Mouse (Mus musculus) kidney, embryonic 15.5 days (tissue): ENCODE results near the gene Slc36a2. TPM values are rescaled to one million over a fixed set of nuclear protein-coding genes. Genes with fewer than 3 reads are reported as not detected.

Experiments used
- ATAC-seq: fragments of 200-750 bp; cut with Nextera tagmentation; replicated peaks from 2 replicates; pipeline ENCODE4 v1.8.0; 2017; ENCODE audit warnings: moderate TSS enrichment; ENCODE audit not compliant: low FRiP score
- H3K27ac ChIP-seq: fragments of 300-500 bp; sonication (generic); 2 replicates; pipeline ENCODE4 v1.5.1; 2015; ENCODE audit warnings: mild to moderate bottlenecking, inconsistent platforms
- H3K27me3 ChIP-seq: fragments of 300-500 bp; sonication (generic); 2 replicates; pipeline ENCODE4 v1.6.1; 2015; ENCODE audit warnings: inconsistent platforms
- H3K36me3 ChIP-seq: fragments of 300-500 bp; sonication (generic); 2 replicates; pipeline ENCODE4 v1.6.1; 2015; ENCODE audit warnings: inconsistent platforms
- H3K4me1 ChIP-seq: fragments of 300-500 bp; sonication (generic); 2 replicates; pipeline ENCODE4 v1.6.1; 2015; ENCODE audit warnings: inconsistent platforms
- H3K4me2 ChIP-seq: fragments of 300-500 bp; sonication (generic); 2 replicates; pipeline ENCODE4 v1.6.1; 2015; ENCODE audit warnings: moderate library complexity, mild to moderate bottlenecking, inconsistent platforms
- H3K4me3 ChIP-seq: fragments of 300-500 bp; sonication (generic); replicated peaks from 2 replicates; pipeline ENCODE4 v1.5.1; 2015; ENCODE audit warnings: mild to moderate bottlenecking, inconsistent platforms
- H3K9ac ChIP-seq: fragments of 300-500 bp; sonication (generic); 2 replicates; pipeline ENCODE4 v1.6.1; 2015; ENCODE audit warnings: mild to moderate bottlenecking, inconsistent platforms
- H3K9me3 ChIP-seq: fragments of 300-500 bp; sonication (generic); replicated peaks from 2 replicates; pipeline ENCODE4 v1.6.1; 2016; ENCODE audit warnings: inconsistent platforms
- WGBS: fragments of 180-500 bp; shearing (Covaris S2); methylation state at CpG from one replicate; pipeline ENCODE4 v1.1.7; 2015; ENCODE audit warnings: mixed read lengths; 5-methylcytosine and 5-hydroxymethylcytosine counted together
- polyA plus RNA-seq: library from polyadenylated mRNA; unstranded; fragments of >200 nt; fragmentation: Nextera tagmentation; extraction: Ambion mirVana; gene quantifications from 2 replicates; pipeline ENCODE4 v1.2.1, GENCODE M21; 2015

Gene Slc36a2
- polyA plus RNA-seq, 1 experiment from 2014 or later = 0.83 TPM

- ATAC-seq = no peak
- Histone ChIP-seq H3K9ac (no peak overlapping the region), H3K4me2 (no peak overlapping the region), H3K27ac (peak overlapping the region; percentile 77), H3K4me3 (no peak overlapping the region), H3K36me3 (peaks cover 8% of the 10 kb centered on the region; the same call in 1 of the 2 replicates), H3K9me3 (no peaks in the 10 kb centered on the region), H3K4me1 (peaks cover 26% of the 10 kb centered on the region), H3K27me3 (no peaks in the 10 kb centered on the region)
- WGBS = 84% methylated on average over 7 of the region's 7 CpGs
Observed at GRCm38 (mm10) chr11:55109521-55110300, 75.2 kb downstream of the Slc36a2 start.

Other genes starting within 250 kb of the Slc36a2 start
- gene Tnip1, start 222.2 kb downstream of the Slc36a2 start, polyA plus RNA-seq = 16.8 and 20.7 TPM in 2 replicates
- 201 and 233 TPM in 2 replicates for gene Anxa6, start 151.6 kb downstream of the Slc36a2 start, polyA plus RNA-seq
- 3.2 and 3.3 TPM in 2 replicates for gene Ccdc69, start 106.9 kb downstream of the Slc36a2 start, polyA plus RNA-seq
- gene Gm2a, start 87.0 kb downstream of the Slc36a2 start, polyA plus RNA-seq = 32.7 and 32.9 TPM in 2 replicates
- not detected in 2 replicates for gene Slc36a3, start 33.4 kb downstream of the Slc36a2 start, polyA plus RNA-seq
- 1.5 and 3.1 TPM in 2 replicates for gene Slc36a1, start 19.3 kb upstream of the Slc36a2 start, polyA plus RNA-seq
- gene Fat2, start 151.5 kb upstream of the Slc36a2 start, polyA plus RNA-seq = 0.08 and 0.10 TPM in 2 replicates
- gene Sparc, start 238.1 kb upstream of the Slc36a2 start, polyA plus RNA-seq = 1,364 and 1,510 TPM in 2 replicates